Mouse (Mus musculus): ENCODE data around the gene Sdk1.

- TF ChIP-seq MAX (IDR thresholded peaks at IDR 0.05; ENCODE audit: low read length) (no peak), CTCF (IDR thresholded peaks at IDR 0.05 in 2 of 3, conservative IDR thresholded peaks at IDR 0.05 in 1 of 3; ENCODE audit: control insufficient read depth in 1 of 3, insufficient read depth in 1 of 3, low read depth in 2 of 3, low read length in 3 of 3, poor library complexity in 1 of 3, severe bottlenecking in 1 of 3) (no peak), POLR2A (IDR thresholded peaks at IDR 0.05; ENCODE audit: control insufficient read depth in 1 of 2, insufficient read depth in 1 of 2, low read depth in 1 of 2, low read length in 2 of 2, poor library complexity in 1 of 2) (no peak), MAFK (IDR thresholded peaks at IDR 0.05; ENCODE audit: borderline replicate concordance, low read depth, low read length) (no peak), GABPA (IDR thresholded peaks at IDR 0.05; ENCODE audit: low read depth, low read length) (no peak), USF1 (IDR thresholded peaks at IDR 0.05; ENCODE audit: low read depth, low read length) (no peak), GATA1 (IDR thresholded peaks at IDR 0.05; ENCODE audit: low read depth, low read length) (no peak), NELFE (IDR thresholded peaks at IDR 0.05; ENCODE audit: low read depth, low read length) (no peak), POLR2AphosphoS2 (IDR thresholded peaks at IDR 0.05; ENCODE audit: low read length) (no peak), RAD21 (IDR thresholded peaks at IDR 0.05; ENCODE audit: low read depth, low read length) (no peak), ZMIZ1 (IDR thresholded peaks at IDR 0.05; ENCODE audit: low read depth, low read length) (no peak), EP300 (IDR thresholded peaks at IDR 0.05; ENCODE audit: low read depth in 1 of 2, low read length in 2 of 2) (no peak)
These were observed 615.2 kb downstream of the Sdk1 start for GRCm38 (mm10) chr5:141856447-141856846.

All from MEL (cell line).